In the genomic region with DNA sequence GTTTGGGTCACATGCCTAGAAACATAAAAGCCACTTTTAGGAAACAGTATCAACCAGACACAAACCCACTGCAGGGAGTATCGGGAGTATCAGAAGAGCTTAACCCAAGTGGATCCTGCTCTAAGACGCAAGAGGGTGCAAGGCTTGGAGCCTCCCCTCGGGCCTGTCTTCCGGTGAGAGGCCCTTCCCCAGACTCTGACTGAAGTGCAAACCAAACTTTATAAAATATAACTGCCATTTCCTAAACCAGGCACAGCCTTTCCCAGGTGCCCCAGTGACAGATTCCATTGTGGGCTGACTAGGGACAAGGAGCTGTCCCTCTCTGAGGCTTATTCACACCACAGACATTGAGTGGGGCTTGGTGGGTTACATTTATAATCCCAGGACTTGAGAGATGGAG, we compare ENCODE assay signal across 11 mouse cellular contexts. TPM values are rescaled to one million over a fixed set of nuclear protein-coding genes. Genes with fewer than 3 reads are reported as not detected.
DNase-seq lines count a peak whose midpoint lies in the region; ATAC-seq and TF ChIP-seq lines count a peak whose summit lies in the region.
"Had no signal": no experiment of that assay in that cellular context is flagged by ENCODE, and none has a peak within 500 bp of the region (broad histone marks: within the 10 kb centered on the region; RNA-seq: fewer than 3 reads in every experiment).

No protein-coding gene starts in this region.

- no peaks in the 10 kb centered on the region for H3K27me3 ChIP-seq in hindbrain, embryonic 12.5 days
- H3K27me3 ChIP-seq in hindbrain, postnatal 0 days (ENCODE audit: insufficient read depth, low read length): no peaks in the 10 kb centered on the region
- H3K27me3 ChIP-seq in embryonic facial prominence, embryonic 12.5 days: no peaks in the 10 kb centered on the region
- no peaks in the 10 kb centered on the region for H3K27me3 ChIP-seq in liver, embryonic 15.5 days
- H3K27me3 ChIP-seq in midbrain, embryonic 14.5 days (ENCODE audit: control insufficient read depth, insufficient read depth, low read length): no peaks in the 10 kb centered on the region
- no peaks in the 10 kb centered on the region for H3K27me3 ChIP-seq in midbrain, postnatal 0 days (ENCODE audit: insufficient read depth, low read length)

- no peak for TF ChIP-seq CTCF in hindbrain, postnatal 0 days (IDR thresholded peaks at IDR 0.05; ENCODE audit: low read depth)
- no peak for TF ChIP-seq CTCF in midbrain, postnatal 0 days (IDR thresholded peaks at IDR 0.05)

- no peak for ATAC-seq in hindbrain, embryonic 12.5 days (ENCODE audit: low FRiP score)
- no peak for ATAC-seq in hindbrain, postnatal 0 days
- no peak for ATAC-seq in embryonic facial prominence, embryonic 12.5 days (ENCODE audit: insufficient number of reproducible peaks, insufficient read depth, low FRiP score, low TSS enrichment)
- ATAC-seq in liver, embryonic 15.5 days (ENCODE audit: insufficient read depth): no peak
- no peak for ATAC-seq in midbrain, embryonic 14.5 days (ENCODE audit: low FRiP score, low TSS enrichment)
- ATAC-seq in midbrain, postnatal 0 days (ENCODE audit: low FRiP score): no peak
- ATAC-seq: midbrain, embryonic 16.5 days had no signal

- no peak overlapping the region for H3K9ac ChIP-seq in hindbrain, embryonic 12.5 days
- no peak overlapping the region for H3K9ac ChIP-seq in hindbrain, postnatal 0 days (replicated peaks; ENCODE audit: low read length)
- no peak overlapping the region for H3K9ac ChIP-seq in embryonic facial prominence, embryonic 12.5 days
- no peak overlapping the region for H3K9ac ChIP-seq in liver, embryonic 15.5 days
- no peak overlapping the region for H3K9ac ChIP-seq in midbrain, embryonic 14.5 days (replicated peaks; ENCODE audit: low read length)
- H3K9ac ChIP-seq in midbrain, postnatal 0 days (replicated peaks; ENCODE audit: low read length, poor library complexity, severe bottlenecking): no peak overlapping the region

- no peak overlapping the region for H3K4me2 ChIP-seq in hindbrain, embryonic 12.5 days (replicated peaks)
- H3K4me2 ChIP-seq in hindbrain, postnatal 0 days (ENCODE audit: low read depth, low read length): no peak overlapping the region
- H3K4me2 ChIP-seq in embryonic facial prominence, embryonic 12.5 days (replicated peaks): no peak overlapping the region; the same call in 1 of the 2 replicates
- peak overlapping the region; percentile 30 for H3K4me2 ChIP-seq in liver, embryonic 15.5 days
- H3K4me2 ChIP-seq in midbrain, embryonic 14.5 days (ENCODE audit: low read length): no peak overlapping the region
- H3K4me2 ChIP-seq in midbrain, postnatal 0 days (ENCODE audit: low read depth, low read length, poor library complexity, severe bottlenecking): no peak overlapping the region

- peaks cover 5% of the 10 kb centered on the region for H3K4me1 ChIP-seq in hindbrain, embryonic 12.5 days
- no peaks in the 10 kb centered on the region for H3K4me1 ChIP-seq in hindbrain, postnatal 0 days (ENCODE audit: insufficient read depth, low read length)
- H3K4me1 ChIP-seq in embryonic facial prominence, embryonic 12.5 days: peaks cover 12% of the 10 kb centered on the region; the same call in 1 of the 2 replicates
- H3K4me1 ChIP-seq in liver, embryonic 15.5 days (replicated peaks): peaks cover 31% of the 10 kb centered on the region
- H3K4me1 ChIP-seq in midbrain, embryonic 14.5 days (ENCODE audit: control insufficient read depth, insufficient read depth, low read length): no peaks in the 10 kb centered on the region
- no peaks in the 10 kb centered on the region for H3K4me1 ChIP-seq in midbrain, postnatal 0 days (ENCODE audit: insufficient read depth, low read length)

- no peak overlapping the region for H3K4me3 ChIP-seq in hindbrain, embryonic 12.5 days
- no peak overlapping the region for H3K4me3 ChIP-seq in hindbrain, postnatal 0 days (ENCODE audit: low read length)
- no peak overlapping the region for H3K4me3 ChIP-seq in embryonic facial prominence, embryonic 12.5 days
- no peak overlapping the region for H3K4me3 ChIP-seq in liver, embryonic 15.5 days (replicated peaks)
- no peak overlapping the region for H3K4me3 ChIP-seq in midbrain, embryonic 14.5 days (replicated peaks; ENCODE audit: low read depth, low read length)
- H3K4me3 ChIP-seq in midbrain, postnatal 0 days (ENCODE audit: low read depth, low read length): no peak overlapping the region

- no peak for DNase-seq in hindbrain, postnatal 0 days (ENCODE audit: low spot score)
- peak; percentile 40 for DNase-seq in CD4-positive, CD25-positive, alpha-beta regulatory T cell, adult 2 months (ENCODE audit: low read depth, low spot score)
- DNase-seq in cerebellum, adult 8-10 months: no peak
- no peak for DNase-seq in midbrain, embryonic 14.5 days
- no peak for DNase-seq in midbrain, postnatal 0 days (ENCODE audit: low spot score)
- DNase-seq: gastrocnemius, postnatal 14 days; retina, postnatal 1 day had no signal

- WGBS in hindbrain, embryonic 12.5 days: 81% methylated on average over 4 of the region's 4 CpGs
- 81% methylated on average over 4 of the region's 4 CpGs for WGBS in hindbrain, postnatal 0 days
- WGBS in embryonic facial prominence, embryonic 12.5 days: 65% methylated on average over 4 of the region's 4 CpGs
- 21% methylated on average over 4 of the region's 4 CpGs for WGBS in liver, embryonic 15.5 days (ENCODE audit: insufficient replicate concordance)
- WGBS in midbrain, embryonic 14.5 days: 70% methylated on average over 4 of the region's 4 CpGs
- 49% methylated on average over 4 of the region's 4 CpGs for WGBS in midbrain, postnatal 0 days

- H3K36me3 ChIP-seq in hindbrain, embryonic 12.5 days: peaks cover 19% of the 10 kb centered on the region
- peaks cover 19% of the 10 kb centered on the region for H3K36me3 ChIP-seq in hindbrain, postnatal 0 days (ENCODE audit: insufficient read depth, low read length)
- H3K36me3 ChIP-seq in embryonic facial prominence, embryonic 12.5 days: peaks cover 33% of the 10 kb centered on the region
- H3K36me3 ChIP-seq in liver, embryonic 15.5 days (replicated peaks): peaks cover 19% of the 10 kb centered on the region
- H3K36me3 ChIP-seq in midbrain, embryonic 14.5 days (ENCODE audit: control insufficient read depth, insufficient read depth, low read length): peaks cover 27% of the 10 kb centered on the region
- peaks cover 37% of the 10 kb centered on the region for H3K36me3 ChIP-seq in midbrain, postnatal 0 days (ENCODE audit: insufficient read depth, low read length)

- no peaks in the 10 kb centered on the region for H3K9me3 ChIP-seq in hindbrain, embryonic 12.5 days (replicated peaks)
- H3K9me3 ChIP-seq in hindbrain, postnatal 0 days (ENCODE audit: low read length): no peaks in the 10 kb centered on the region
- H3K9me3 ChIP-seq in embryonic facial prominence, embryonic 12.5 days: no peaks in the 10 kb centered on the region
- H3K9me3 ChIP-seq in liver, embryonic 15.5 days (replicated peaks): no peaks in the 10 kb centered on the region
- H3K9me3 ChIP-seq in midbrain, embryonic 14.5 days (ENCODE audit: control insufficient read depth, low read length): no peaks in the 10 kb centered on the region
- no peaks in the 10 kb centered on the region for H3K9me3 ChIP-seq in midbrain, postnatal 0 days (ENCODE audit: low read length)

- H3K27ac ChIP-seq in hindbrain, embryonic 12.5 days: 0 out of 2 replicates have a peak overlapping the region, but pooled peaks have one; percentile 30
- no peak overlapping the region for H3K27ac ChIP-seq in hindbrain, postnatal 0 days
- peak overlapping the region; percentile 46 for H3K27ac ChIP-seq in embryonic facial prominence, embryonic 12.5 days
- H3K27ac ChIP-seq in liver, embryonic 15.5 days (replicated peaks): peak overlapping the region; percentile 68
- no peak overlapping the region for H3K27ac ChIP-seq in midbrain, embryonic 14.5 days (replicated peaks; ENCODE audit: low read depth, low read length)
- H3K27ac ChIP-seq in midbrain, postnatal 0 days (ENCODE audit: low read depth, low read length): no peak overlapping the region

RNA-seq across cellular contexts. Expression of a gene that starts 38.1 kb away (rescaled TPM):
- 8.7 and 10.6 TPM in 2 replicates for polyA plus RNA-seq in hindbrain, embryonic 12.5 days (2016; fragmentation: Nextera tagmentation; extraction: Ambion mirVana)
- total RNA-seq in hindbrain, postnatal 0 days (2014; rRNA removed): 19.0 and 21.8 TPM in 2 replicates
- polyA plus RNA-seq in hindbrain, postnatal 0 days (2015; fragmentation: Nextera tagmentation; extraction: Ambion mirVana): 23.3 and 24.0 TPM in 2 replicates
- polyA plus RNA-seq in embryonic facial prominence, embryonic 12.5 days (2016; fragmentation: Nextera tagmentation; extraction: Ambion mirVana): 7.9 and 9.0 TPM in 2 replicates
- polyA plus RNA-seq in liver, embryonic 15.5 days (2015; fragmentation: Nextera tagmentation; extraction: Ambion mirVana): 154 and 177 TPM in 2 replicates
- polyA plus RNA-seq in midbrain, embryonic 14.5 days (2014; fragmentation: Nextera tagmentation; extraction: Ambion mirVana): 3.7 and 13.7 TPM in 2 replicates
- 15.7 and 16.0 TPM in 2 replicates for total RNA-seq in midbrain, postnatal 0 days (2014; rRNA removed)
- 16.5 and 19.9 TPM in 2 replicates for polyA plus RNA-seq in midbrain, postnatal 0 days (2015; fragmentation: Nextera tagmentation; extraction: Ambion mirVana)

Comparison
In these comparisons a context has a peak if more than half of its experiments do, and no peak if none do; other contexts are left out.
1. H3K27ac ChIP-seq: peak in hindbrain, embryonic 12.5 days (single experiment), embryonic facial prominence, embryonic 12.5 days (single experiment) and liver, embryonic 15.5 days (single experiment); none in hindbrain, postnatal 0 days (single experiment), midbrain, embryonic 14.5 days (single experiment) and midbrain, postnatal 0 days (single experiment).